Mouse (Mus musculus): ENCODE measurements around the gene Emx1.

The Emx1 gene

DNA sequence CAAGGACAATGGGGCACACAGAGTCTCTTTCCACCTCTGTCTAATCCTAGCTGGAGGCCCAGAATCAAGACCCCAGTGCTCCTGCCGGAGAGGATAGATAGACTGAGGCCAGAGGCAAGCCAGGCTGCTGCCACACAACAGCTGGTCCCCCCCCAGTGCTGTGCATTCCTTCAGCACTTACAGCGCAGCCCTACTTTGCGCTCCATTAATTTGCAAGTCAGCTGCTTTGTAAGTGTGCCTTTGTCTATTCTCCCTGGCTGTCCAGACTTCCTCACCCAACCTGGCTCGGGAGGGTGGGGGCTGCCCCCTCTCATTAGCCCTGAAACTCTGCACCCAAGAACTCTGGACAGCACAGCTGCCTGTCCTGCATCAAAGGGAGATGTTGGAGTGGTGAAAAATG, 44.8 kb downstream of the Emx1 start:
- DNase-seq = no peak

DNA sequence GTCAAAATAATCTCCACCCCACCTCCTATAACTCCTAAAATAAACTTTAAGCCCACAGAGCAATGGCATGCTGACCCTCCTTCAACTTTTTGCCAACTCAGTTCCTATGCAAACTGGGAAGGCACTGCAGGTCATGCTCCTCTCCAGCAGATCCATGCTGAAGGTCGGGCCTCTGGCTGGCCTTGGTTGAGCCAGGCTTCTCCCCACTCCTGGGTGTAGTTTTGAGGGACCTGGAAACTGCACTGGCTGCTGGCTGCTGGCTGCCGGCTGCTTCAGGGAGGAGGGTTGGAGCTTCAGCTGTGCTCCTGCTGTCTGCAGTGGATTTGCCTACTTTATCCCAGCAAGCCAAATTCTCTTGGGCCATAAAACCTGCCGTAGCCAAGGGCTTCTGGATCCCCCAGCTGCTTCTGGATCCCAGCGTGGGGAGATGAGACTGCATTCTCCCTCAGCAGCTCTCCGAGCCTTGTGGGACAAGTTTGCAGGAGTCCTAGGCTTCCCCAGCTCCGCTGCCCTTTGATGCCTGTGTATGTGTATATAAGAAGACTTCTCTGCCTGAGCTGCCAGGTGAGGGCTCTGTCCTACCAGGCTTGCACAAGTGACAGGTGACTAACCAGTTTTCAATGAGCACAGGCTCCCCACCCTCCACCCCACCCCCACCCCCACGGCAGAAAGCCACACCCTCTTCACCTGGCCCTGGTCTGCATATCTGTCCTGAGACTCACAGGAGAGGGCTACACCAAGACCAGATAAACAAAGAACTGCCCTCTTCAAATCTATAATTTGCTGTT, 45.8 kb downstream of the Emx1 start:
- no peak for DNase-seq

- DNase-seq = no peak
Measured at GRCm38 (mm10) chr6:85234796-85235195, 47.6 kb downstream of the Emx1 start.

DNA sequence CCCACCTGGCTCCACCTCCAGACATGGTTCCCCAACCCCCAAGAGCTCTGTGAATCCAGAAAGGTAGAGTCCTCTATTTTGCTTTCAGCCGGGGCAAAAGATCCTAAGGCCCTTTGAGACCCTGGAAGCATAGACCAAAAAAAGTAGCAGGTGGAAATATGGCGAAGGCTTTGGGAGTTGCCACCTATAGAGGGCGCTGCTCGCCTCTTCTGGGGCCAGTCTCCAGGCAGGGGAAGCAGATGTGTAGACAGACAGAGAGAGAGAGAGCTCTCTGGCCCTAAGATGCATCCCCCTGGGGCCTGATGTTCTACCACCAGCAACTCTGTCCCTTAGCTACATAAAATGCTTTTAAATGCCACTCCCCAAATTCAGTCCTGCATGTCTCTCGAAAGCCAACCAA, 49.8 kb downstream of the Emx1 start:
- peak; percentile 25 for DNase-seq

- DNase-seq = no peak
Measured at GRCm38 (mm10) chr6:85237595-85238337, 50.5 kb downstream of the Emx1 start.

- DNase-seq = peak; percentile 81
Measured at GRCm38 (mm10) chr6:85239044-85239489, 51.8 kb downstream of the Emx1 start.

DNA sequence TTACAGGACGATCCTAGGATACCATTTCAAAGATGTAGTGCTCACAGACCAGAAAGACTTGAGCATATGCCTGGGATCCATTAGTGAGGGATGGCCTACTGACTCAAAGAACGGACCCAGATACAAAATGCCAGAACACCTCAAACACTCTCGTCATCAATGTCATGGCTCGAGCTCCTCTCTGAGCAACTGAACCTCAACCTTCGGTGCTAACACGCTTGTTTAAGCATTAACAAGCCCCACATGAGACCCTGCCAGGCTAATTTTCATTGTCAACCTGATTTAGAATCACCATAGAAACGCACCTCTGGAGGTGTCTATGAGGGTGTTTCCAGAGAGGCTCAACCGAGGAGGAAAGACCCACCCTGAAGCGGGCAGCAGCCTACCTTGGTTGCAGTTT, 62.6 kb downstream of the Emx1 start:
- no peak for DNase-seq

DNA sequence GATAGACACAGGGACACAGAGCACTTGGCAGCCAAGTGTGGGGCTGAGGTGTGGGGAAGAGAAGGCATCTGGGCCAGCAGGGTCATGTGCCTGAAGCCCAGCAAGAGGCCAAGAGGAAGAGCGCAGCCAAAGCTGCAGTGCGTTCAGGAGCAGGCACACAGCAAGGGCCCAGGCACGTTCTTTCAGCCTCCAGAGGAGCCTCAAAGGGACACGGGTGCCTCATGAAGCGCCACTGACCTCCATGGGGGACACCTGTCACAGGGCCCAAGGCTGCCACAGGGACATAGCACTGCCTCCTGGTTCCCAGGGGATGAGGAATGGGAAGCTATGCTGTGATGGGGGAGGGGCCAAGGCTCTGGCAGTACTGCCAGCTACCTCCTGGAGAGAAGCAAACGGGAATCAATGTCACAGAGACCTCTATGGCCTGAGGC, 63.6 kb downstream of the Emx1 start:
- no peak for DNase-seq

DNA sequence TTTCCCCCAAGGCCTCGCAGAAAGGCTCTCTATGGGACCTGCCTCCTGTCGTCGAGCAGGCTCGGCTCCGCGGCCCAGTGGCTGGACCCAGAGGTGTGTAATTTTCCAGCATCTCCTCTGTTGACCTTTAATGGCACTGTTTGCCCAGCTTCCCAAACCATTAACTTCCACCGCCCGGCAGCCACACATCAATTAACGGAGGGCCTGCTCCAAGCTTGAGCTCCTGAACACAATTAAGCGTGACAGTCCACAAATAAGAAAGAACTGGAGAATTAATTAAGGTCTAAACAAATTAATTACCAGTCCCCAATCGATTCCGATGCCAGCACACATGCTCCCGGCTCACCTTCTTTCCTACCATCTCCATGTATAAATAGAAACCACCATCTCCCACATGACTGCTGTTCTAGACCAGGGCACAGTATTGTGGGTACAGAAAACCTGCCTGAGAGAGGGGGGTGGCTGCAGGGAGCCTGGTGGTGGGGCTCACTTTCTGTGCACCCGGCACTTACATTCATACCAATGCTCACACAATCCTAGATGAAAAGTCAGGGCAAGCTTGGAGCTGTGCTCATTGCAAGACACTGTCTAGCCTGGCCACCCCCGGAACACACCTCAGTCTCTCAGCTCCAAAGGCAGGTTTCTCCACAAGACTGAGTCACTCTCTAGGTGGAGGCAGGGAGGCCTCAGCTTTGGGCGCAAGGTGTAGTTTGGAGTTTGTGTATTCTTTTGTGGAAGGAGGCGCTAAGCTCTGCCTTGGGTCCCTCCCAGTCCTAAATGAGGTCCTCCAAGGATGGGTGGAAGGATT, 65.2 kb downstream of the Emx1 start:
- no peak for DNase-seq

- no peak for DNase-seq
Measured at GRCm38 (mm10) chr6:85253275-85253674, 66.0 kb downstream of the Emx1 start.
